In genomic region chr11:116103572-116103971, GRCm38 (mm10) we compare ENCODE assay signal across 9 mouse cellular contexts. TPM values are rescaled to one million over a fixed set of nuclear protein-coding genes. Genes with fewer than 3 reads are reported as not detected.
DNase-seq lines count a peak whose midpoint lies in the region; ATAC-seq and TF ChIP-seq lines count a peak whose summit lies in the region.
"Had no signal": no experiment of that assay in that cellular context is flagged by ENCODE, and none has a peak within 500 bp of the region (broad histone marks: within the 10 kb centered on the region; RNA-seq: fewer than 3 reads in every experiment).

No protein-coding gene starts in this region.

- TF ChIP-seq CTCF in heart, adult 2 months (IDR thresholded peaks at IDR 0.05) = no peak
- no peak for TF ChIP-seq CTCF in spleen, adult 2 months (IDR thresholded peaks at IDR 0.05; ENCODE audit: extremely low read depth, insufficient read depth, insufficient read length, insufficient replicate concordance)

- H3K36me3 ChIP-seq in heart, adult 2 months (ENCODE audit: control insufficient read depth, insufficient read depth, low read length) = peaks cover 27% of the 10 kb centered on the region
- H3K36me3 ChIP-seq in spleen, adult 2 months (ENCODE audit: control insufficient read depth, insufficient read depth, low read length) = no peaks in the 10 kb centered on the region
- H3K36me3 ChIP-seq in kidney, embryonic 16.5 days (ENCODE audit: insufficient read depth, low read length) = no peaks in the 10 kb centered on the region

- H3K9me3 ChIP-seq in kidney, embryonic 16.5 days (ENCODE audit: low read length) = no peaks in the 10 kb centered on the region

- TF ChIP-seq EP300 in heart, adult 2 months (IDR thresholded peaks at IDR 0.05; ENCODE audit: insufficient read depth, low read depth, low read length) = no peak

- WGBS in heart, adult 2 months = 14% methylated on average over 12 of the region's 12 CpGs
- 67% methylated on average over 12 of the region's 12 CpGs for WGBS in spleen, adult 2 months
- 61% methylated on average over 12 of the region's 12 CpGs for WGBS in kidney, embryonic 16.5 days

- no peaks in the 10 kb centered on the region for H3K27me3 ChIP-seq in heart, adult 2 months (ENCODE audit: control insufficient read depth, insufficient read depth, low read length)
- H3K27me3 ChIP-seq in spleen, adult 2 months (ENCODE audit: control insufficient read depth, insufficient read depth, low read length) = no peaks in the 10 kb centered on the region
- peaks cover 16% of the 10 kb centered on the region for H3K27me3 ChIP-seq in kidney, embryonic 16.5 days (ENCODE audit: insufficient read depth, low read length)

- H3K79me2 ChIP-seq in heart, adult 2 months (replicated peaks; ENCODE audit: control insufficient read depth, insufficient read depth, low read length) = no peaks in the 10 kb centered on the region

- 0 out of 2 replicates have a peak overlapping the region, but pooled peaks have one; percentile 8 for H3K4me2 ChIP-seq in kidney, embryonic 16.5 days (replicated peaks; ENCODE audit: low read depth, low read length)

- H3K9ac ChIP-seq in heart, adult 2 months (ENCODE audit: low read depth, low read length) = peak overlapping the region; percentile 46; the same call in 1 of the 2 replicates
- no peak overlapping the region for H3K9ac ChIP-seq in kidney, embryonic 16.5 days (replicated peaks; ENCODE audit: low read length)

- H3K4me1 ChIP-seq in heart, adult 2 months (ENCODE audit: control insufficient read depth, insufficient read depth, low read length) = peaks cover 52% of the 10 kb centered on the region
- peaks cover 4% of the 10 kb centered on the region; the same call in 1 of the 2 replicates for H3K4me1 ChIP-seq in spleen, adult 2 months (ENCODE audit: control insufficient read depth, insufficient read depth, insufficient read length)
- H3K4me1 ChIP-seq in kidney, embryonic 16.5 days (ENCODE audit: insufficient read depth, low read length) = peaks cover 93% of the 10 kb centered on the region

- peak overlapping the region; percentile 97 for H3K27ac ChIP-seq in heart, adult 2 months
- H3K27ac ChIP-seq in spleen, adult 2 months (ENCODE audit: insufficient read depth, low read length) = 0 out of 2 replicates have a peak overlapping the region, but pooled peaks have one; percentile 6
- peak overlapping the region; percentile 89 for H3K27ac ChIP-seq in kidney, embryonic 16.5 days (ENCODE audit: low read length)

- H3K4me3 ChIP-seq in heart, adult 2 months = no peak overlapping the region; the same call in 1 of the 2 replicates
- H3K4me3 ChIP-seq in spleen, adult 2 months (ENCODE audit: extremely low read depth, insufficient read depth, insufficient read length) = no peak overlapping the region
- no peak overlapping the region for H3K4me3 ChIP-seq in kidney, embryonic 16.5 days (ENCODE audit: low read length)

- no peak for ATAC-seq in kidney, embryonic 16.5 days (ENCODE audit: low FRiP score, low TSS enrichment)
- ATAC-seq: forebrain, embryonic 16.5 days had no signal

- intact Hi-C loops in heart, adult 2 months (cut with DNase I) = no loop called here

- peak; percentile 55 to 59 for DNase-seq in heart, adult 2 months
- no peak for DNase-seq in heart, adult 11 months
- no peak for DNase-seq in spleen, adult 2 months (ENCODE audit: low read depth in 1 of 2, low spot score in 2 of 2)
- no peak for DNase-seq in spleen, postnatal 4 days (ENCODE audit: low spot score in 2 of 2)
- no peak for DNase-seq in embryo, embryonic 9.5 days (ENCODE audit: extremely low spot score)
- DNase-seq in thymus, postnatal 4 days = no peak
- DNase-seq in left cerebral cortex, adult 8-10 months (ENCODE audit: low spot score in 2 of 2) = no peak

- no peak for TF ChIP-seq POLR2A in heart, adult 2 months (IDR thresholded peaks at IDR 0.05; ENCODE audit: insufficient read depth, low read depth, low read length)
- no peak for TF ChIP-seq POLR2A in spleen, adult 2 months (IDR thresholded peaks at IDR 0.05; ENCODE audit: low read depth, low read length)

RNA-seq across cellular contexts. Expression of gene Wbp2, which starts 16.8 kb away (rescaled TPM):
- 100 to 1,000 TPM in 1 of 2 experiments, 10 to 100 TPM in 1; 91.0 to 108 TPM for total RNA-seq in heart, adult 2 months (2021)
- 151 and 176 TPM in 2 replicates for polyA plus RNA-seq in heart, adult 2 months (2012; rRNA removed)
- polyA plus RNA-seq in spleen, adult 2 months (2012; rRNA removed) = 135 and 162 TPM in 2 replicates
- 99.4 and 123 TPM in 2 replicates for polyA plus RNA-seq in kidney, embryonic 16.5 days (2015; fragmentation: Nextera tagmentation; extraction: Ambion mirVana)
- 100 to 1,000 TPM; 414 to 460 (median 438) TPM for total RNA-seq in left cerebral cortex, adult 8-10 months (2022)

RNA-seq across cellular contexts. Expression of gene Trim47, which starts 23.4 kb away (rescaled TPM):
- 10 to 100 TPM; 23.1 to 28.2 TPM for total RNA-seq in heart, adult 2 months (2021)
- polyA plus RNA-seq in heart, adult 2 months (2012; rRNA removed) = 23.7 and 29.5 TPM in 2 replicates
- polyA plus RNA-seq in spleen, adult 2 months (2012; rRNA removed) = 19.4 and 26.1 TPM in 2 replicates
- polyA plus RNA-seq in kidney, embryonic 16.5 days (2015; fragmentation: Nextera tagmentation; extraction: Ambion mirVana) = 23.9 and 31.2 TPM in 2 replicates
- 1 to 10 TPM; 5.6 to 8.1 (median 7.0) TPM for total RNA-seq in left cerebral cortex, adult 8-10 months (2022)

RNA-seq across cellular contexts. Expression of gene Unc13d, which starts 25.8 kb away (rescaled TPM):
- total RNA-seq in heart, adult 2 months (2021) = 1 to 10 TPM in 1 of 2 experiments, under 1 TPM in 1; 0.55 to 1.5 TPM
- 1.1 and 1.7 TPM in 2 replicates for polyA plus RNA-seq in heart, adult 2 months (2012; rRNA removed)
- 49.4 and 65.0 TPM in 2 replicates for polyA plus RNA-seq in spleen, adult 2 months (2012; rRNA removed)
- polyA plus RNA-seq in kidney, embryonic 16.5 days (2015; fragmentation: Nextera tagmentation; extraction: Ambion mirVana) = 1.00 and 1.4 TPM in 2 replicates
- total RNA-seq in left cerebral cortex, adult 8-10 months (2022) = 1 to 10 TPM; 1.2 to 4.1 (median 1.7) TPM

RNA-seq across cellular contexts. Expression of gene Trim65, which starts 27.4 kb away (rescaled TPM):
- 1 to 10 TPM; 6.1 to 8.6 TPM for total RNA-seq in heart, adult 2 months (2021)
- polyA plus RNA-seq in heart, adult 2 months (2012; rRNA removed) = 8.8 and 10.8 TPM in 2 replicates
- 23.7 and 26.0 TPM in 2 replicates for polyA plus RNA-seq in spleen, adult 2 months (2012; rRNA removed)
- polyA plus RNA-seq in kidney, embryonic 16.5 days (2015; fragmentation: Nextera tagmentation; extraction: Ambion mirVana) = 4.9 and 6.3 TPM in 2 replicates
- total RNA-seq in left cerebral cortex, adult 8-10 months (2022) = 1 to 10 TPM; 6.3 to 7.7 (median 7.4) TPM

RNA-seq across cellular contexts. Expression of gene Mrpl38, which starts 35.1 kb away (rescaled TPM):
- 10 to 100 TPM; 56.8 to 59.7 TPM for total RNA-seq in heart, adult 2 months (2021)
- polyA plus RNA-seq in heart, adult 2 months (2012; rRNA removed) = 42.1 and 55.5 TPM in 2 replicates
- 37.3 and 40.3 TPM in 2 replicates for polyA plus RNA-seq in spleen, adult 2 months (2012; rRNA removed)
- polyA plus RNA-seq in kidney, embryonic 16.5 days (2015; fragmentation: Nextera tagmentation; extraction: Ambion mirVana) = 119 and 120 TPM in 2 replicates
- total RNA-seq in left cerebral cortex, adult 8-10 months (2022) = 10 to 100 TPM; 43.3 to 64.9 (median 56.2) TPM

Comparison
In these comparisons a context has a peak if more than half of its experiments do, and no peak if none do; other contexts are left out.
1. DNase-seq: peak in heart, adult 2 months (2 of 2); none in heart, adult 11 months (single experiment), spleen, adult 2 months (0 of 2), spleen, postnatal 4 days (0 of 2), embryo, embryonic 9.5 days (single experiment), thymus, postnatal 4 days (single experiment) and left cerebral cortex, adult 8-10 months (0 of 2).
2. H3K27ac ChIP-seq: peak in every context shown above with its lines; median percentile 97 in heart, adult 2 months; 89 in kidney, embryonic 16.5 days; 6 in spleen, adult 2 months.
3. RNA of gene Unc13d, which starts 25.8 kb away (polyA plus RNA-seq): 49.4 to 65.0 TPM in spleen, adult 2 months; 1.1 to 1.7 TPM in heart, adult 2 months and 1.00 to 1.4 TPM in kidney, embryonic 16.5 days; every median in the first group is over 10 times any median in the second.